9 mouse cellular contexts compared by ENCODE assay signal in the genomic region with DNA sequence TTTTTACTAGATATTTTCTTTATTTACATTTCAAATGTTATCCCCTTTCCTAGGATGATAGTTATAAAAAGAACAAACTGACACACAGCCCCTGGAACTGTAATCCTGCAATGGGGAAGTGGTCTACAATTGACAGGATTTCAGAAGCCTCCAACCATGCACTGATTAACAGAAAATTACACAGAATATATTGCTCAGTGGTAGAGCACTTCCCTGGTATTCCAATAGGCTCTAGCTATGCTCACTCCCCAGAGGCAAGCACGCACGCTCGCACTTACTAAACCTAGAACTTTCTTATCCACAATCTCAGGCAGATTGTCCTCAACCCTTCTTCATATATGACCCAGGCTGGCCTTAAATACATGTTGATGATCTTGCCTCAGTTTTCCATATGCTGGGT. TPM values are rescaled to one million over a fixed set of nuclear protein-coding genes. Genes with fewer than 3 reads are reported as not detected.
DNase-seq lines count a peak whose midpoint lies in the region; ATAC-seq lines count a peak whose summit lies in the region.
"Had no signal": no experiment of that assay in that cellular context is flagged by ENCODE, and none has a peak within 500 bp of the region (broad histone marks: within the 10 kb centered on the region; RNA-seq: fewer than 3 reads in every experiment).

No protein-coding gene starts in this region.

- 55% methylated on average over 3 of the region's 3 CpGs for WGBS in kidney, embryonic 14.5 days
- WGBS in hindbrain, embryonic 14.5 days, result 41% methylated on average over 3 of the region's 3 CpGs
- WGBS in midbrain, embryonic 14.5 days, result 53% methylated on average over 3 of the region's 3 CpGs

- peak overlapping the region; percentile 70; the same call in 1 of the 2 replicates for H3K9ac ChIP-seq in kidney, embryonic 14.5 days (ENCODE audit: low read depth, low read length)
- H3K9ac ChIP-seq in hindbrain, embryonic 14.5 days, result peak overlapping the region; percentile 91
- peak overlapping the region; percentile 84 for H3K9ac ChIP-seq in midbrain, embryonic 14.5 days (replicated peaks; ENCODE audit: low read length)

- no peak overlapping the region; the same call in 1 of the 2 replicates for H3K27ac ChIP-seq in kidney, embryonic 14.5 days (ENCODE audit: low read depth, low read length)
- 0 out of 2 replicates have a peak overlapping the region, but pooled peaks have one; percentile 76 for H3K27ac ChIP-seq in brown adipose tissue, adult 24 weeks (replicated peaks; ENCODE audit: low read depth, low read length)
- peak overlapping the region; percentile 82 for H3K27ac ChIP-seq in hindbrain, embryonic 14.5 days
- H3K27ac ChIP-seq in midbrain, embryonic 14.5 days (replicated peaks; ENCODE audit: low read depth, low read length), result peak overlapping the region; percentile 71

- H3K27me3 ChIP-seq in kidney, embryonic 14.5 days (ENCODE audit: control insufficient read depth, insufficient read depth, low read length), result no peaks in the 10 kb centered on the region
- no peaks in the 10 kb centered on the region for H3K27me3 ChIP-seq in hindbrain, embryonic 14.5 days (ENCODE audit: control insufficient read depth, insufficient read depth, low read length)
- no peaks in the 10 kb centered on the region for H3K27me3 ChIP-seq in midbrain, embryonic 14.5 days (ENCODE audit: control insufficient read depth, insufficient read depth, low read length)

- H3K4me3 ChIP-seq in kidney, embryonic 14.5 days (ENCODE audit: low read length), result peak overlapping the region; percentile 82
- H3K4me3 ChIP-seq in brown adipose tissue, adult 24 weeks (ENCODE audit: insufficient read depth, low read depth, low read length), result peak overlapping the region; percentile 75
- peak overlapping the region; percentile 88 for H3K4me3 ChIP-seq in hindbrain, embryonic 14.5 days (replicated peaks; ENCODE audit: low read length)
- H3K4me3 ChIP-seq in midbrain, embryonic 14.5 days (replicated peaks; ENCODE audit: low read depth, low read length), result peak overlapping the region; percentile 91

- no peak for DNase-seq in kidney, postnatal 36 days
- peak; percentile 26 for DNase-seq in hindbrain, embryonic 14.5 days (ENCODE audit: low spot score)
- peak; percentile 35 for DNase-seq in midbrain, embryonic 14.5 days
- no peak for DNase-seq in thymus, postnatal 36 days
- no peak for DNase-seq in left cerebral cortex, adult 11 months (ENCODE audit: low spot score)
- DNase-seq in thymus, postnatal 25 days, result no peak

- H3K4me2 ChIP-seq in kidney, embryonic 14.5 days (replicated peaks; ENCODE audit: low read depth, low read length), result peak overlapping the region; percentile 38
- peak overlapping the region; percentile 94 for H3K4me2 ChIP-seq in hindbrain, embryonic 14.5 days (replicated peaks)
- peak overlapping the region; percentile 82 for H3K4me2 ChIP-seq in midbrain, embryonic 14.5 days (ENCODE audit: low read length)

- H3K4me1 ChIP-seq in kidney, embryonic 14.5 days (ENCODE audit: control insufficient read depth, insufficient read depth, low read length), result no peaks in the 10 kb centered on the region
- peaks cover 2% of the 10 kb centered on the region; the same call in 1 of the 2 replicates for H3K4me1 ChIP-seq in brown adipose tissue, adult 24 weeks (ENCODE audit: control insufficient read depth, insufficient read depth, insufficient read length, low read length)
- H3K4me1 ChIP-seq in hindbrain, embryonic 14.5 days (replicated peaks; ENCODE audit: control insufficient read depth, insufficient read depth, low read length), result peaks cover 19% of the 10 kb centered on the region
- peaks cover 12% of the 10 kb centered on the region for H3K4me1 ChIP-seq in midbrain, embryonic 14.5 days (ENCODE audit: control insufficient read depth, insufficient read depth, low read length)

- ATAC-seq in kidney, embryonic 14.5 days (ENCODE audit: low FRiP score, low TSS enrichment), result peak; percentile 17; the same call in 1 of the 2 replicates
- peak; percentile 46 for ATAC-seq in hindbrain, embryonic 14.5 days (ENCODE audit: low FRiP score)
- peak; percentile 51 for ATAC-seq in midbrain, embryonic 14.5 days (ENCODE audit: low FRiP score, low TSS enrichment)

- H3K9me3 ChIP-seq in kidney, embryonic 14.5 days (ENCODE audit: control insufficient read depth, low read length), result no peaks in the 10 kb centered on the region
- no peaks in the 10 kb centered on the region for H3K9me3 ChIP-seq in hindbrain, embryonic 14.5 days (ENCODE audit: control insufficient read depth, low read length)
- H3K9me3 ChIP-seq in midbrain, embryonic 14.5 days (ENCODE audit: control insufficient read depth, low read length), result no peaks in the 10 kb centered on the region

- H3K36me3 ChIP-seq in kidney, embryonic 14.5 days (ENCODE audit: control insufficient read depth, insufficient read depth, low read length), result no peaks in the 10 kb centered on the region
- no peaks in the 10 kb centered on the region for H3K36me3 ChIP-seq in hindbrain, embryonic 14.5 days (replicated peaks; ENCODE audit: control insufficient read depth, insufficient read depth)
- no peaks in the 10 kb centered on the region for H3K36me3 ChIP-seq in midbrain, embryonic 14.5 days (ENCODE audit: control insufficient read depth, insufficient read depth, low read length)

RNA-seq across cellular contexts. Expression of gene Mfsd14b, which starts 0.5 kb away (rescaled TPM):
- polyA plus RNA-seq in kidney, embryonic 14.5 days (2014; fragmentation: Nextera tagmentation; extraction: Ambion mirVana), result 37.9 and 50.3 TPM in 2 replicates
- polyA plus RNA-seq in brown adipose tissue, adult 24 weeks (2012; ENCODE audit: insufficient read depth, insufficient read length, missing spikeins), result 21.2 and 24.6 TPM in 2 replicates
- 33.9 and 43.4 TPM in 2 replicates for polyA plus RNA-seq in hindbrain, embryonic 14.5 days (2014; fragmentation: Nextera tagmentation; extraction: Ambion mirVana)
- polyA plus RNA-seq in midbrain, embryonic 14.5 days (2014; fragmentation: Nextera tagmentation; extraction: Ambion mirVana), result 29.7 and 33.7 TPM in 2 replicates

RNA-seq across cellular contexts. Expression of gene Olfr465-ps1, which starts 24.6 kb away (rescaled TPM):
- not detected in 2 replicates for polyA plus RNA-seq in kidney, embryonic 14.5 days (2014; fragmentation: Nextera tagmentation; extraction: Ambion mirVana)
- not detected in 2 replicates for polyA plus RNA-seq in brown adipose tissue, adult 24 weeks (2012; ENCODE audit: insufficient read depth, insufficient read length, missing spikeins)
- not detected in 2 replicates for polyA plus RNA-seq in hindbrain, embryonic 14.5 days (2014; fragmentation: Nextera tagmentation; extraction: Ambion mirVana)
- not detected in 2 replicates for polyA plus RNA-seq in midbrain, embryonic 14.5 days (2014; fragmentation: Nextera tagmentation; extraction: Ambion mirVana)
- polyA plus RNA-seq: brain, embryonic 14.5 days had no signal

RNA-seq across cellular contexts. Expression of gene Olfr466, which starts 36.8 kb away (rescaled TPM):
- polyA plus RNA-seq in kidney, embryonic 14.5 days (2014; fragmentation: Nextera tagmentation; extraction: Ambion mirVana), result not detected in 2 replicates
- polyA plus RNA-seq in brown adipose tissue, adult 24 weeks (2012; ENCODE audit: insufficient read depth, insufficient read length, missing spikeins), result not detected in 2 replicates
- polyA plus RNA-seq in hindbrain, embryonic 14.5 days (2014; fragmentation: Nextera tagmentation; extraction: Ambion mirVana), result not detected in 2 replicates
- polyA plus RNA-seq in midbrain, embryonic 14.5 days (2014; fragmentation: Nextera tagmentation; extraction: Ambion mirVana), result not detected in 2 replicates
- polyA plus RNA-seq: brain, embryonic 14.5 days had no signal

Comparison
In these comparisons a context has a peak if more than half of its experiments do, and no peak if none do; other contexts are left out.
1. H3K4me2 ChIP-seq: peak in every context shown above with its lines; median percentile 94 in hindbrain, embryonic 14.5 days; 82 in midbrain, embryonic 14.5 days; 38 in kidney, embryonic 14.5 days.
2. DNase-seq: peak in hindbrain, embryonic 14.5 days (single experiment) and midbrain, embryonic 14.5 days (single experiment); none in kidney, postnatal 36 days (0 of 2), thymus, postnatal 36 days (0 of 2), left cerebral cortex, adult 11 months (single experiment) and thymus, postnatal 25 days (single experiment).
3. Peak in every context shown above with its lines, with median percentiles within 50 percentile points of each other: ATAC-seq, H3K4me3 ChIP-seq and H3K9ac ChIP-seq.